Mouse (Mus musculus) lung, postnatal 0 days (tissue): ENCODE measurements around the gene Hoxb5. TPM values are rescaled to one million over a fixed set of nuclear protein-coding genes. Genes with fewer than 3 reads are reported as not detected.

ENCODE experiments used
- ATAC-seq: fragments of 200-750 bp; cut with Nextera tagmentation; 2 replicates; pipeline ENCODE4 v1.8.0; 2017; ENCODE audit warnings: moderate library complexity
- DNase-seq: peaks from one replicate; pipeline ENCODE4 v3.0.0-alpha.2; 2016; ENCODE audit warnings: low spot score
- H3K27ac ChIP-seq: fragments of 300-500 bp; sonication (generic); 2 replicates; pipeline ENCODE4 v1.5.1; 2014; ENCODE audit warnings: antibody characterized with exemption, mild to moderate bottlenecking, low read length, mixed read lengths
- H3K27me3 ChIP-seq: fragments of 300-500 bp; sonication (generic); replicated peaks from 2 replicates; pipeline ENCODE4 v1.6.1; 2014; ENCODE audit warnings: low read length, mixed read lengths; ENCODE audit not compliant: insufficient read depth
- H3K36me3 ChIP-seq: fragments of 300-500 bp; sonication (generic); 2 replicates; pipeline ENCODE4 v1.6.1; 2014; ENCODE audit warnings: low read length, mixed read lengths; ENCODE audit not compliant: insufficient read depth
- H3K4me1 ChIP-seq: fragments of 300-500 bp; sonication (generic); 2 replicates; pipeline ENCODE4 v1.6.1; 2014; ENCODE audit warnings: antibody characterized with exemption, low read depth, low read length, mixed read lengths; ENCODE audit not compliant: insufficient read depth
- H3K4me2 ChIP-seq: fragments of 300-500 bp; sonication (generic); replicated peaks from 2 replicates; pipeline ENCODE4 v1.6.1; 2014; ENCODE audit warnings: low read depth, mild to moderate bottlenecking, low read length, moderate library complexity, mixed read lengths
- H3K4me3 ChIP-seq: fragments of 300-500 bp; sonication (generic); 2 replicates; pipeline ENCODE4 v1.5.1; 2014; ENCODE audit warnings: low read depth, low read length
- H3K9ac ChIP-seq: fragments of 300-500 bp; sonication (generic); replicated peaks from 2 replicates; pipeline ENCODE4 v1.6.1; 2014; ENCODE audit warnings: low read depth, mild to moderate bottlenecking
- H3K9me3 ChIP-seq: fragments of 300-500 bp; sonication (generic); 2 replicates; pipeline ENCODE4 v1.6.1; 2016; ENCODE audit warnings: low read length, mixed read lengths
- CTCF ChIP-seq: IDR thresholded peaks from 2 replicates; pipeline ENCODE4 v1.5.1; 2016; ENCODE audit warnings: antibody characterized with exemption, mild to moderate bottlenecking
- EP300 ChIP-seq: IDR thresholded peaks from 2 replicates; pipeline ENCODE4 v1.6.1; 2016; ENCODE audit warnings: antibody characterized with exemption, mild to moderate bottlenecking, control low read depth
- WGBS: fragments of 180-500 bp; shearing (Covaris S2); extraction: QIAGEN DNeasy Blood & Tissue Kit; methylation state at CpG from one replicate; pipeline ENCODE4 v1.1.7; 2014; 5-methylcytosine and 5-hydroxymethylcytosine counted together
- polyA plus RNA-seq: library from polyadenylated mRNA; unstranded; fragments of >200 nt; fragmentation: Nextera tagmentation; extraction: Ambion mirVana; gene quantifications from 2 replicates; pipeline ENCODE4 v1.2.1, GENCODE M21; 2015

Hoxb5 gene
- polyA plus RNA-seq, 1 experiment from 2014 or later: 16.8 TPM

DNA sequence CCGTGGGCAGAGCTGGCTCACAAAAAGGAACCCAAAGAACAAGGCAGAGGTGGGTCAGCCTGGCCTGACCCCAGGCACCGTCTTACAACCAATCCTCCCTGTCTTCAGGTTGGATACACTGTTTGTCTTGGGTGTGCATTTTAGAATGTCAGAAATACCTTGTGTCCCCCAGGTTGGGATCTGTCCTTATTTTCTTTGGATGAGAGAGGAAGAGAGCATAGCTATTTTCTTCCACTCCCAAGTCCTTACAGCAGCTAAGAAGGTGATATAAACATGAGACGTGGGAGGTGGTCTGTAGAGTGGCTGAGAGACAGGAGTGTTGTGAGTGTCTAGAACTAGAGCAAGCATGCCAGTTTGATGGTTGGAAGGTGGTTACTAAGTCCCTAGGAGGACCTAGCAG lies 5.7 kb upstream of the Hoxb5 start:
- no peaks in the 10 kb centered on the region for H3K4me1 ChIP-seq
- no peak overlapping the region for H3K9ac ChIP-seq
- peaks cover 81% of the 10 kb centered on the region for H3K27me3 ChIP-seq
- no peak for DNase-seq
- no peaks in the 10 kb centered on the region for H3K9me3 ChIP-seq
- H3K36me3 ChIP-seq: no peaks in the 10 kb centered on the region
- 38% methylated on average over 3 of the region's 3 CpGs for WGBS
- no peak overlapping the region for H3K4me2 ChIP-seq
- no peak for ATAC-seq
- no peak overlapping the region for H3K4me3 ChIP-seq
- no peak for TF ChIP-seq EP300
- no peak for TF ChIP-seq CTCF
- H3K27ac ChIP-seq: no peak overlapping the region

DNA sequence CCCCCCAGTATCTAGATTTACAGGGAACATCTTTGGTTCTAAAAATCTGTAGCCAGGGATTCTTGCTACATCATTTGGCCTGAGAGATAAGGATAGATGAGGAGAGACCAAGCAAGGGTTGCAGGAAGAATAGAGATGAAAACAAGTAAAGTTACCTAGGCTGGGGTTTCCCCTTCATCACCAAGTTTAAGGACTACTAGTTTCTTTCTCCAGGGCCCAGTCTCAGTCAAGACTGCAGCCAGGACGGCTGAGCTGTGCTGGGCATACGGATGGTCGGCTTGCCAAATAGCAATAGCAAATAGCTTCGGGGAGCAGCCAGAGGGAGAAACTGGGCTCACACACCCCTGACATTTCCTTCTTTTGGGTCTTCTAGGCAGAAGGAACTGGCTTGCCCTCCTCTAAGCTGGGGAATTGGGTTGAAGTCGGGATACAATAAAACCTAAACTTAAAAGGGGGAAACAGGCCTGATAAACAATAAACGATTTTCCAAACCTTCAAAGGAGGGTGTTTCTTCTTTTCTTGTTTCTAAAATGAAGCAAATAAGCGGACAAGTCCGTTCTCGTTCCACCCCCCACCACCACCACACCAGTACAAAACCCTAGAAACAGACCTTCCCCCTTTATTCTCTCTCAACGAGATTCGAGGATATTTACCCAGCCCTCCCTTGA lies 5.0 kb upstream of the Hoxb5 start:
- Histone ChIP-seq H3K4me1 (no peaks in the 10 kb centered on the region), H3K4me2 (no peak overlapping the region), H3K27ac (no peak overlapping the region), H3K9ac (no peak overlapping the region), H3K27me3 (peaks cover 79% of the 10 kb centered on the region), H3K4me3 (no peak overlapping the region), H3K36me3 (no peaks in the 10 kb centered on the region), H3K9me3 (no peaks in the 10 kb centered on the region)
- DNase-seq: no peak
- TF ChIP-seq CTCF: no peak
- TF ChIP-seq EP300: no peak
- WGBS: 37% methylated on average over 11 of the region's 11 CpGs
- no peak for ATAC-seq

DNA sequence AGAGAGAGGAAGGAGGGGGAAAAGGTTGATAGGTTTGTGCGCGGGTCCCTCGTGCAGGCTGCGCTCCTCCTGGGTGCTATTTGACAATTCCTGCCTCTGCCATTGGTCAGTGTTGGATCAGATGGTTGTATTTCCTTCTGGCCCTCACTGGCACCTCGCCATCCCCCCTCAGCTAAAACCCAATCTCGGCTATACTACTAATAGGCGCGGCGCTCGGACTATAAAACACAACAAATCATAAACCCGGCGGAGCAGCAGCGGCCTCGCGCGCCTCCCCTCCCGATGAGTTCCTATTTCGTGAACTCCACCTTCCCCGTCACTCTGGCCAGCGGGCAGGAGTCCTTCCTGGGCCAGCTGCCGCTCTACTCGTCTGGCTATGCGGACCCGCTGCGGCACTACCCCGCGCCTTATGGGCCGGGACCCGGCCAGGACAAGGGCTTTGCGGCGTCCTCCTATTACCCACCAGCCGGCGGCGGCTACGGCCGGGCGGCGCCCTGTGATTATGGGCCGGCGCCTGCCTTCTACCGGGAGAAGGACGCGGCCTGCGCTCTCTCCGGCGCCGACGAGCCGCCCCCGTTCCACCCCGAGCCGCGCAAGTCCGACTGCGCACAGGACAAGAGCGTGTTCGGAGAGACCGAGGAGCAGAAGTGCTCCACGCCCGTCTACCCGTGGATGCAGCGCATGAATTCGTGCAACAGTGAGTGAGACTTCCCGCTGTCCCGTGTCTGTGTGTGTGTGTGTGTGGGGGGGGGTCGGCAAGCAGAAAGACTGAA lies 4.1 kb upstream of the Hoxb5 start:
- ATAC-seq: peak; percentile 19
- WGBS: under 1% methylated on average over 66 of the region's 66 CpGs
- 0 out of 2 replicates have a peak overlapping the region, but pooled peaks have one; percentile 15 for H3K27ac ChIP-seq

DNA sequence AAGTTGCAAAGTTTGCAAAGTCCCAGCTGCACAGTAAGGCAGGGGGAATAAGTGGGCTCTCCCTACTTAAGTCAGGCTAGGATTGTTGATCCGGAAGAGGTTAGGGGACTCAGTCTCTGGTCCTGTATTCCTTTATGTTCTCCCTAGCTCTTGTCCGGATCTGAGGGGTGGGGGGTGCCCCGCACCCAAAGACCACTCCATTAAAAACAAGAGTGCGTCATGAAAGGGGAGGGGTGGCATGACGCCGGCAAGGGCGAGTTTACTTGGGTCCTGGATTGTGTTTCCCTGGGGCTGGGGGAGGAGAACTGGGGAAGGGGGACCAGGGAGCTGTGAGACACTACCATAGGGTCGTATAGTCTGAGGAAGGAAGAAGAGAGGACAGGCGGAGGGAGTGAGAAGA lies 3.4 kb upstream of the Hoxb5 start:
- H3K4me2 ChIP-seq: peak overlapping the region; percentile 61

More for the DNA sequence above, 4.1 kb upstream of the Hoxb5 start:
- no peaks in the 10 kb centered on the region for H3K4me1 ChIP-seq
- peak overlapping the region; percentile 45 for H3K9ac ChIP-seq
- H3K4me2 ChIP-seq: peak overlapping the region; percentile 61
- no peaks in the 10 kb centered on the region for H3K9me3 ChIP-seq
- H3K4me3 ChIP-seq: peak overlapping the region; percentile 46
- peak; percentile 66 for DNase-seq
- H3K27me3 ChIP-seq: peaks cover 69% of the 10 kb centered on the region
- TF ChIP-seq CTCF (0 out of 2 replicates have a peak, but pooled peaks have one; percentile 6), EP300 (no peak)
- H3K36me3 ChIP-seq: no peaks in the 10 kb centered on the region

DNA sequence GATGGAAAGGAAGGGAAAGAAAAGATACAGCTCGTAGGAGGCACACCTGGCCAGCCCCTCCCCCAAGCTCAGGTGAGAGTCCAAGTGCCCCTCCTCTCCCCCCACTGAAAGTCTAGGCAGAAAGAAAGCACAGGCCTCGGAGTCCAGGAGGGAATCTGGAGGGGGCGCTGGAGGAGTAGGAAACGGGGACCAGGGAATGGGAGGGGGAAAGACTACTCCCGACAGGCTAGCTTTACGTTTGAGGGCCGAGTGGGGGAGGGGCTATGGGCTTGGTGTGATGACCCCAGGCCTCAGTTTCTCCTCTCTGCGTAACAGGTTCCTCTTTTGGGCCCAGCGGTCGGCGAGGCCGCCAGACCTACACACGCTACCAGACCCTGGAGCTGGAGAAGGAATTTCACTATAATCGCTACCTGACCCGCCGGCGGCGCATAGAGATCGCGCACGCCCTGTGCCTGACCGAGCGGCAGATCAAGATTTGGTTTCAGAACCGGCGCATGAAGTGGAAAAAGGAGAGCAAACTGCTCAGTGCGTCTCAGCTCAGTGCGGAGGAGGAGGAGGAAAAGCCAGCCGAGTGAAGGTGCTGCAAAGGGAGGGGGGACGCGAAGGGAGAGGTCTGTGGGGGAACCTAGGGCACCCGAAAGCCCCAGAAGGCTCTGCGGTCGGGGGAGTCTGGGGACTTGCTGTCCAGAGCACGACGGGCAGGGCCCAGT lies 2.6 kb upstream of the Hoxb5 start:
- Histone ChIP-seq H3K36me3 (no peaks in the 10 kb centered on the region), H3K27ac (no peak overlapping the region), H3K4me1 (no peaks in the 10 kb centered on the region), H3K4me2 (peak overlapping the region; percentile 61), H3K9me3 (no peaks in the 10 kb centered on the region), H3K4me3 (peak overlapping the region; percentile 46), H3K9ac (no peak overlapping the region), H3K27me3 (peaks cover 57% of the 10 kb centered on the region)
- 4% methylated on average over 28 of the region's 35 CpGs for WGBS
- TF ChIP-seq CTCF: 0 out of 2 replicates have a peak, but pooled peaks have one; percentile 15
- no peak for TF ChIP-seq EP300
- DNase-seq (peak; percentile 27), ATAC-seq (no peak)

More for the DNA sequence above, 3.4 kb upstream of the Hoxb5 start:
- TF ChIP-seq CTCF (no peak), EP300 (no peak)
- Histone ChIP-seq H3K4me1 (no peaks in the 10 kb centered on the region), H3K27me3 (peaks cover 63% of the 10 kb centered on the region), H3K9me3 (no peaks in the 10 kb centered on the region), H3K4me3 (peak overlapping the region; percentile 46), H3K36me3 (no peaks in the 10 kb centered on the region), H3K9ac (0 out of 2 replicates have a peak overlapping the region, but pooled peaks have one; percentile 45), H3K27ac (0 out of 2 replicates have a peak overlapping the region, but pooled peaks have one; percentile 15)
- no peak for DNase-seq
- ATAC-seq: no peak
- WGBS: 0% methylated on average over 9 of the region's 9 CpGs

DNA sequence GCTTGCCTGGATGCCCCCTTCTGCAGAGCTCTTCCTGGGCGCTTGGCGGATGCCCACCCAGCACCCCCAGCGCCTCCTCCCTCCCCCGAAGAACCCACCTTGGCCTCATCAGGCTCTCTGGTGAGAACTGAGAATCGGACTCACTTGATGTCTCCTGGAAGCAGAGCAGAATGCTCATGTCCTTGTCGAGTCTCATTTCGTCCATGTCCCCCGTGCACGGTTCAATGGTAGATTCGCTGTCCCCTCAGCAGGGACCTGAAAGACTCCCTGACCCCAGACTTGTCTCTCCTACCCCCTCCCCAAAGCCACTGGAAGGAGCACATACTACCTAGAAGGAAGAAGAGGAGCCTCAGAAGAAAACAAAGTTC lies 2.1 kb upstream of the Hoxb5 start:
- DNase-seq: no peak
- Histone ChIP-seq H3K4me2 (peak overlapping the region; percentile 61), H3K36me3 (no peaks in the 10 kb centered on the region), H3K27me3 (peaks cover 52% of the 10 kb centered on the region), H3K4me1 (no peaks in the 10 kb centered on the region), H3K27ac (no peak overlapping the region), H3K4me3 (peak overlapping the region; percentile 46), H3K9ac (no peak overlapping the region), H3K9me3 (no peaks in the 10 kb centered on the region)
- no peak for ATAC-seq
- TF ChIP-seq CTCF (no peak), EP300 (no peak)
- 31% methylated on average over 8 of the region's 10 CpGs for WGBS
